Mouse (Mus musculus): Measurements from ENCODE around the gene Fam234a. TPM values are rescaled to one million over a fixed set of nuclear protein-coding genes. Genes with fewer than 3 reads are reported as not detected.

Gene Fam234a
- polyA plus RNA-seq, 1 experiment from 2014 or later: 25.7 TPM

DNA sequence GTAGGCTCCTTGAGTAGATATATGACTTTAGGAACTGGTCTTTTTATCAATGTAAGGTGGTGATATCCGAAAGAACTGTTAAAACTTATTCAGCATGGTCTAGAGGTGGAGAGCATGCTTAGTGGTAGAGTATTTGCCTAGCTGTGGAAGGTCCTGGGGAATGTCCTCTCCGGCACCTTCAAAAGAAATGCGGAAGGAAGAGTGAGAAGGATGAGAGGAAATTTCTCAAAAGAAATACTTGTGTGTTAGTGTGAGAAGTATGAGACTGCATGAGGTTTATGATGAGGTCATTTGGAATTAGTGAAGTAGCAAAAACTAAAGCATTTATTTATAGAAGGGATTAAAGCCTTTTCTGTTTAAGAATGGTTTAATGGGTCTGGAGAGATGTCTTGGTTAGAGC, 18.3 kb upstream of the Fam234a start:
- no peak overlapping the region for H3K27ac ChIP-seq (replicated peaks; ENCODE audit: low read depth, low read length)
- no peak overlapping the region for H3K4me3 ChIP-seq (ENCODE audit: low read depth, low read length)
- H3K4me2 ChIP-seq (ENCODE audit: low read depth, severe bottlenecking): no peak overlapping the region
- H3K4me1 ChIP-seq (ENCODE audit: control insufficient read depth, insufficient read depth, low read length): no peaks in the 10 kb centered on the region
- no peak overlapping the region for H3K9ac ChIP-seq (ENCODE audit: low read length)
- H3K9me3 ChIP-seq (ENCODE audit: control insufficient read depth, low read length): no peaks in the 10 kb centered on the region
- no peaks in the 10 kb centered on the region for H3K27me3 ChIP-seq (ENCODE audit: control insufficient read depth, insufficient read depth, low read length)
- 96% methylated on average over 3 of the region's 3 CpGs for WGBS
- H3K36me3 ChIP-seq (ENCODE audit: control insufficient read depth, insufficient read depth, low read length): peaks cover 31% of the 10 kb centered on the region
- DNase-seq (ENCODE audit: low spot score) (no peak), ATAC-seq (ENCODE audit: insufficient number of reproducible peaks, low FRiP score, low TSS enrichment, low read depth) (no peak)

DNA sequence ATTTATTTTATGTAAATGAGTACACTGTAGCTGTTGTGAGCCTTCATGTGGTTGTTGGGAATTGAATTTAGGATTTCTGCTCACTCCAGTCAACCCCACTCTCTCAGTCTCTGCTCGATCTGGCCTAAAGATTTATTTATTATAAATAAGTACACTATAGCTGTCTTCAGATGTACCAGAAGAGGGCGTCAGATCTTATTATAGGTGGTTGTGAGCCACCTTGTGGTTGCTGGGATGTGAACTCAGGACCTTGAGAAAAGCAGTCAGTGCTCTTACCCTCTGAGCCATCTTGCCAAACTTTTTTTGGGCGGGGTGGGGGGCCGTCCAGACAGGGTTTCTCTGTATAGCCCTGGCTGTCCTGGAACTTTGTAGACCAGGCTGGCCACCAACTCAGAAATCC, 17.8 kb upstream of the Fam234a start:
- 91% methylated on average over 4 of the region's 4 CpGs for WGBS
- Histone ChIP-seq H3K4me3 (ENCODE audit: low read depth, low read length) (no peak overlapping the region), H3K9me3 (ENCODE audit: control insufficient read depth, low read length) (no peaks in the 10 kb centered on the region), H3K27ac (replicated peaks; ENCODE audit: low read depth, low read length) (no peak overlapping the region), H3K4me2 (ENCODE audit: low read depth, severe bottlenecking) (no peak overlapping the region), H3K9ac (ENCODE audit: low read length) (no peak overlapping the region), H3K36me3 (ENCODE audit: control insufficient read depth, insufficient read depth, low read length) (peaks cover 31% of the 10 kb centered on the region), H3K4me1 (ENCODE audit: control insufficient read depth, insufficient read depth, low read length) (no peaks in the 10 kb centered on the region), H3K27me3 (ENCODE audit: control insufficient read depth, insufficient read depth, low read length) (no peaks in the 10 kb centered on the region)
- DNase-seq (ENCODE audit: low spot score): no peak
- no peak for ATAC-seq (ENCODE audit: insufficient number of reproducible peaks, low FRiP score, low TSS enrichment, low read depth)

DNA sequence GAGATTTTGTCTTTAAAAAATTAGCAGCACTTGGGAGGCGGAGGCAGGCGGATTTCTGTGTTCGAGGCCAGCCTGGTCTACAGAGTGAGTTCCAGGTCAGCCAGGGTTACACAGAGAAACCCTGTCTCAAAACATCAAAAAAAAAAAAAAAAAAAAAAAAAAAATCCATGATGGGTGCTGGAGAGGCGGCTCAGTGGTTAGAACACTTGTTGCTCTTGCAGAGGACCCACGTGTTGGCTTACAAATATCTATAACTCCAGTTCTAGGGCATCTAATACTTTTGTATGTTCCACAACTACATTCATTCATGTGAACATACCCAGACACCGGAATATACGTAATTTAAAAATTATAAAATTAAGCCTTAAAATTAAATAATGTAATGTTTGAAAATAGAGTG, 11.3 kb upstream of the Fam234a start:
- Histone ChIP-seq H3K4me2 (ENCODE audit: low read depth, severe bottlenecking) (no peak overlapping the region), H3K4me3 (ENCODE audit: low read depth, low read length) (no peak overlapping the region), H3K27me3 (ENCODE audit: control insufficient read depth, insufficient read depth, low read length) (no peaks in the 10 kb centered on the region), H3K36me3 (ENCODE audit: control insufficient read depth, insufficient read depth, low read length) (peaks cover 7% of the 10 kb centered on the region; the same call in 1 of the 2 replicates), H3K27ac (replicated peaks; ENCODE audit: low read depth, low read length) (no peak overlapping the region), H3K9me3 (ENCODE audit: control insufficient read depth, low read length) (no peaks in the 10 kb centered on the region), H3K9ac (ENCODE audit: low read length) (no peak overlapping the region), H3K4me1 (ENCODE audit: control insufficient read depth, insufficient read depth, low read length) (0 out of 2 replicates have a peak, but pooled peaks cover 3% of the 10 kb centered on the region)
- ATAC-seq (ENCODE audit: insufficient number of reproducible peaks, low FRiP score, low TSS enrichment, low read depth) (no peak), DNase-seq (ENCODE audit: low spot score) (no peak)
- 96% methylated on average over 7 of the region's 7 CpGs for WGBS

DNA sequence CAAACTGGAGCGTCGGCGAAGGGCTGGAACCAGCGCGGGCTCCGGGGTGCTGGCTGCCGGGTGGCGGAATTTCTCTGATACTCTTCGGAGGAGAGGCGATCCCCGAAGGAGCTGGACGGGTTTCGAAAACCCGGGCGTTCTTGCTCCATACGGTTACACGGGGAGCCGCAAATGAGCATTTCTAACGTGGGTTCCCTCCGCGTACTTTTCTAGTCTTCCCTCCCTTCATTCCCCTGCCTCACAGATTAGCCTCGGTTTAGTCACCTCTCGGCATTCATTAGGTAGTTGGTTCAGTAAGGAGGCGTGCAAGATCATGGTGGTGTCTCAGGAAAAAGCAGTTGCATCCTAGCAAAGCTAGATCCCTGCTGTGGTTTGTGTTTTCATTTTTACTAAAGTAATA, 9.4 kb upstream of the Fam234a start:
- Histone ChIP-seq H3K4me1 (ENCODE audit: control insufficient read depth, insufficient read depth, low read length) (0 out of 2 replicates have a peak, but pooled peaks cover 3% of the 10 kb centered on the region), H3K4me2 (ENCODE audit: low read depth, severe bottlenecking) (peak overlapping the region; percentile 64), H3K27ac (replicated peaks; ENCODE audit: low read depth, low read length) (peak overlapping the region; percentile 93), H3K9ac (ENCODE audit: low read length) (peak overlapping the region; percentile 89), H3K27me3 (ENCODE audit: control insufficient read depth, insufficient read depth, low read length) (no peaks in the 10 kb centered on the region), H3K9me3 (ENCODE audit: control insufficient read depth, low read length) (no peaks in the 10 kb centered on the region), H3K4me3 (ENCODE audit: low read depth, low read length) (peak overlapping the region; percentile 89), H3K36me3 (ENCODE audit: control insufficient read depth, insufficient read depth, low read length) (no peaks in the 10 kb centered on the region; the same call in 1 of the 2 replicates)
- DNase-seq (ENCODE audit: low spot score): no peak
- WGBS: under 1% methylated on average over 24 of the region's 24 CpGs
- ATAC-seq (ENCODE audit: insufficient number of reproducible peaks, low FRiP score, low TSS enrichment, low read depth): no peak

DNA sequence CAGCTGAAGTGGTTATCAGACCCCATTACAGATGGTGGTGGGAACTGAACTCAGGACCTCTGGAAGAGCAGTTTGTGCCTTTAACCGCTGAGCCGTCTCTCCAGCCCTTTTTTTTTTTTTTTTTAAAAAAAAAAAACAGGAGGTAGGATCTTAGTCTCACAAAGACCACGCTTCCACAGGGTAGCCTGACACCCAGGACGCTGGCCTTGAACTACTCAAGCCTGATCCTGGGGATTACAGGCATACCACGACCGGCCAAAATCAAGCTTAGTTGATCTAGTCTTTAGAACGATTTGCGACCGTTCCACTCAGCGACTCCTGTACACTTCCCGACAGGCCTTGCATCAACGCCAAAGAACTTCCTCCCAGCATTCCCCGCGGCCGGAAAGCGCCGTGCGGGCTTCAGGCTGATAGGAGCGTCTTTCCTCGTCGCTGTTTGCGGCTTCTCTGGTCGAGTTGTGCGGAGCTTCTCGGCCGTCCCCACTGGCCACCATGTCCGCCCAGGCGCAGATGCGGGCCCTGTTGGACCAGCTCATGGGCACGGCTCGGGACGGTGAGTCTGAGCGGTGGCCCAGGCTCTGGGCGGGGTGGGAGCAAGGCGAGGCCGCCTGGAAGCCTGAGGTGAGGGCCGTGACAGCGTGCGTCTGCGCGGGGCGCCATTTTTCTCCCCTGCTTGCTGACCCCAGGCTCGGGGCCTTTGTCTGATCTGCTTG, 8.7 kb upstream of the Fam234a start, which contains the start of gene Luc7l:
Gene Luc7l (plus strand): TSS at position 358 of the 713 bp plus-strand sequence.
- Histone ChIP-seq H3K27me3 (ENCODE audit: control insufficient read depth, insufficient read depth, low read length) (no peaks in the 10 kb centered on the region), H3K27ac (replicated peaks; ENCODE audit: low read depth, low read length) (peak within 1 kb of the TSS; percentile 93), H3K36me3 (ENCODE audit: control insufficient read depth, insufficient read depth, low read length) (no peaks in the 10 kb centered on the region; the same call in 1 of the 2 replicates), H3K9ac (ENCODE audit: low read length) (peak within 1 kb of the TSS; percentile 89), H3K9me3 (ENCODE audit: control insufficient read depth, low read length) (no peaks in the 10 kb centered on the region), H3K4me3 (ENCODE audit: low read depth, low read length) (peak within 1 kb of the TSS; percentile 89), H3K4me1 (ENCODE audit: control insufficient read depth, insufficient read depth, low read length) (0 out of 2 replicates have a peak, but pooled peaks cover 3% of the 10 kb centered on the region), H3K4me2 (ENCODE audit: low read depth, severe bottlenecking) (peak within 1 kb of the TSS; percentile 64)
- ATAC-seq (ENCODE audit: insufficient number of reproducible peaks, low FRiP score, low TSS enrichment, low read depth) (peak; percentile 89), DNase-seq (ENCODE audit: low spot score) (peak; percentile 95)
- WGBS: under 1% methylated on average over 42 of the region's 43 CpGs

GRCm38 (mm10) chr17:26251886-26252538, 8.0 kb upstream of the Fam234a start:
- Histone ChIP-seq H3K9me3 (ENCODE audit: control insufficient read depth, low read length) (no peaks in the 10 kb centered on the region), H3K4me3 (ENCODE audit: low read depth, low read length) (peak overlapping the region; percentile 89; the same call in 1 of the 2 replicates), H3K4me2 (ENCODE audit: low read depth, severe bottlenecking) (peak overlapping the region; percentile 64; the same call in 1 of the 2 replicates), H3K27me3 (ENCODE audit: control insufficient read depth, insufficient read depth, low read length) (no peaks in the 10 kb centered on the region), H3K36me3 (ENCODE audit: control insufficient read depth, insufficient read depth, low read length) (no peaks in the 10 kb centered on the region; the same call in 1 of the 2 replicates), H3K9ac (ENCODE audit: low read length) (no peak overlapping the region), H3K4me1 (ENCODE audit: control insufficient read depth, insufficient read depth, low read length) (0 out of 2 replicates have a peak, but pooled peaks cover 3% of the 10 kb centered on the region), H3K27ac (replicated peaks; ENCODE audit: low read depth, low read length) (no peak overlapping the region)
- 65% methylated on average over 4 of the region's 4 CpGs for WGBS
- no peak for DNase-seq (ENCODE audit: low spot score)
- no peak for ATAC-seq (ENCODE audit: insufficient number of reproducible peaks, low FRiP score, low TSS enrichment, low read depth)

- Histone ChIP-seq H3K36me3 (ENCODE audit: control insufficient read depth, insufficient read depth, low read length) (no peaks in the 10 kb centered on the region), H3K4me2 (ENCODE audit: low read depth, severe bottlenecking) (peak overlapping the region; percentile 72)
- DNase-seq (ENCODE audit: low spot score): no peak
Observed at GRCm38 (mm10) chr17:26243471-26244100, 456 bp downstream of the Fam234a start.

GRCm38 (mm10) chr17:26240990-26241389, 3.1 kb downstream of the Fam234a start:
- Histone ChIP-seq H3K9ac (ENCODE audit: low read length) (no peak overlapping the region), H3K27me3 (ENCODE audit: control insufficient read depth, insufficient read depth, low read length) (no peaks in the 10 kb centered on the region), H3K4me3 (ENCODE audit: low read depth, low read length) (no peak overlapping the region), H3K36me3 (ENCODE audit: control insufficient read depth, insufficient read depth, low read length) (no peaks in the 10 kb centered on the region), H3K27ac (replicated peaks; ENCODE audit: low read depth, low read length) (no peak overlapping the region), H3K4me2 (ENCODE audit: low read depth, severe bottlenecking) (no peak overlapping the region), H3K4me1 (ENCODE audit: control insufficient read depth, insufficient read depth, low read length) (peaks cover 3% of the 10 kb centered on the region; the same call in 1 of the 2 replicates), H3K9me3 (ENCODE audit: control insufficient read depth, low read length) (no peaks in the 10 kb centered on the region)
- ATAC-seq (ENCODE audit: insufficient number of reproducible peaks, low FRiP score, low TSS enrichment, low read depth) (no peak), DNase-seq (ENCODE audit: low spot score) (no peak)
- WGBS: 78% methylated on average over 6 of the region's 6 CpGs

More at GRCm38 (mm10) chr17:26243471-26244100, 456 bp downstream of the Fam234a start:
- Histone ChIP-seq H3K9me3 (ENCODE audit: control insufficient read depth, low read length) (no peaks in the 10 kb centered on the region), H3K4me1 (ENCODE audit: control insufficient read depth, insufficient read depth, low read length) (0 out of 2 replicates have a peak, but pooled peaks cover 2% of the 10 kb centered on the region), H3K9ac (ENCODE audit: low read length) (peak overlapping the region; percentile 56), H3K27me3 (ENCODE audit: control insufficient read depth, insufficient read depth, low read length) (no peaks in the 10 kb centered on the region), H3K27ac (replicated peaks; ENCODE audit: low read depth, low read length) (no peak overlapping the region), H3K4me3 (ENCODE audit: low read depth, low read length) (peak overlapping the region; percentile 72)
- WGBS: under 1% methylated on average over 32 of the region's 32 CpGs
- ATAC-seq (ENCODE audit: insufficient number of reproducible peaks, low FRiP score, low TSS enrichment, low read depth): peak; percentile 87
